Mouse (Mus musculus) heart, postnatal 14 days (tissue): ENCODE results near the gene Actr2. TPM values are rescaled to one million over a fixed set of nuclear protein-coding genes. Genes with fewer than 3 reads are reported as not detected.
A peak's percentile ranks its signal among the peaks of the same experiment; 100 is the strongest.
"Not testable (repeated sequence)": the region's sequence is repeated elsewhere in the genome, so short reads cannot be mapped to it uniquely, and the experiment has no call there.

Experiments used
- DNase-seq, 2 experiments: peaks; one replicate each; pipeline ENCODE4 v3.0.0; 2021 to 2022
- intact Hi-C: fragments of 180-260 bp; cut with DNase I; formaldehyde crosslinking; loops from one replicate; pipeline ENCODE4 v1.15.1; 2025
- total RNA-seq, 2 experiments: library from RNA; stranded (reverse); gene quantifications; 2 replicates each; pipeline ENCODE4 v1.2.3; 2021

Gene Actr2
- total RNA-seq, 2 experiments from 2014 or later: 78.3 to 85.4 TPM

DNA sequence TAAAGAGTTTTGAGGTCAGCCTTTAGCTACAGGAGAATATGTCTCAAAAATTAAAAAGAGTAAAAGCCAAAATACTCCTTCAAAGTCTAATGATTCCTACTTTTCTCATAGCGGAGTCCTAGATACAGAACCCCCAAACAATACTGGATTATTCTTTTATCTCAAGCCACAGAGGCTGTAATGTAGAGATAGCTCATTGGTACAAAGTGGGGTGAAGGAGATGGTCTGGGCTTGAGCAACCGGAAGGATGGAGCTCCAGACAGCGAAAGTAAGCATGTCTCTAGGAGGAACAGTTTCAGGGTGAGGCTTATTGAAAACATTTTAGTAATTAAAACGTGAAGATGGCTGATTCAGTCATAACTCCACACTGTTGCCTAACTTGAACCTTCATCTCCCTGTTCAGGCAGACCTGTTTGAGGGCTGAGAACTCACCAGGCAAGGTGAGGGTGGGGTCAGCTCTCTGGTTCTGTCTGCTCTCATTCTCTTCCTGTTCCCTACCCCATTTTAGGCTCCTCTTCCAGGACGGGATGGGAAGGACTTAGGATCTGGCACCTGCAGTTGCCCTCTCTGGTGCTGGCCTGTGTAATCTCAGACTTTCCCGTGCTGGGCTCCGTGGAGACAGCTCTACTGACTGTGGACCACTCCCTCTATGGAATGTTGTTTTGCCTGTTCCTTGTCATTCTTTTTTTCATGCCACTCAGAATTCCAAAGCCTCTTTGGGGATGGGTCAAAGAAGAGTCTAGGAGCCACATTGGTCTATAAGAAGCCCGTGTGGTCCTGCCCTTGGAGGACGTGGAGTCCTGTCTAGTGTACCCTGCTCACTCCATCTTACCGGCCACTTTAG, 14.2 kb upstream of the Actr2 start:
- DNase-seq: no peak
- intact Hi-C loops: no loop called here

GRCm38 (mm10) chr11:20125423-20125822, 12.7 kb upstream of the Actr2 start:
- DNase-seq: no peak
- intact Hi-C loops: no loop called here

DNA sequence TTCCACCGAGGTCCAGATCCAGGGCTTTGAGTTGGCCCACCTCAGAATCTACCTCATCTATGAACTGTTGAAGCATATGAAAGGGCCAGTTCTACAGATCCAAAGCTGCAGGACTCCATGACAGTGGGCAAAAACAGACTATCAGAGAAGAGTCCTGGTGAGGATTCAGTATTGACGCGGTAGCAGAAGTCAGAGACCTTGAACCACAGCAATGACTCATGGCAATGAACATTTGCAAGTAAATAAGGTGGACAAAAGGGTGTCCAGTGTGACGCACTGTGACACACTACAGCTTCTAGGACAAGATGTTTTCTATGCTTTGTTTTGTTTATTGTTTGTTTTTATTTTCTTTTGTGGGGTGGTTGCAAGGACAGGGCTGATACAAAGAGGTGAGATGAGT, 4.0 kb upstream of the Actr2 start:
- DNase-seq: no peak
- intact Hi-C loops: no loop called here

GRCm38 (mm10) chr11:20116030-20116551, 3.4 kb upstream of the Actr2 start:
- intact Hi-C loops: no loop called here
- no peak for DNase-seq

DNA sequence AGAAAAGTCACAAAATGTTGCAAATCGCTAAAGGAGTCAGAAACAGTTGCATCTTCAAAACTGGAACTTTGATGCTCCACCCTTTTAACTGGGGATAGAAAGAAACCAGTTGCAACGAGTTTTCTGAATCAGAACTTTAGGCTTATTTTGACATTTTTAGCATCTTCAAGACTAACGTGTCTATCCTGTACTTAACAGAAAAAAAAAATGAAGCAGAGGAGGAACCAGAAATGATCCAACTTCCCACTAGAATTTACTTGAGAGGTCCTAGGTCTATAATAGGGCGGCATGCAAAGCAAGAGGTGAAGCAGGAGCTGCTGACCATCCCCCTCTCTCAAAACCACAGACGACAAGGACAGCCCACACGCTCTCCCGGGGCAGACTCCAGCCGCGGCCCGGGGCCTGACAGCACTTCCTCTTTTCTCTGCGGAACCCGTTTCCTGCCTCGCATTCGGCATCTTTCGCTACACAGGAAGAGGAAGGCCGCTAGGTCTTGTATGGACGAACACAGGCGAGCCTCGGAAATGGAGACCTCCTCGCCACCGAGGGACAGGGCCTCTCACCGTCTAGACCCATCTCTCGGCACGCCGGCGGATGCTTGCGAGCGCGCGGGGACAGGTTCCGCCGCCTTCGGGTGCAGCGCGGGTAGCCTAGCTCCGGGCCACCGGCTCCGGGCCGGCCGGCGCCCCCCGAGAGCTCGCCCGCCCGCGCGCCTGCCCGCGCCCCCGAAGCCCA, 540 bp downstream of the Actr2 start:
- DNase-seq: peak; percentile 75 to 82
- intact Hi-C loops: loop anchor here (5.0 kb wide), 1 partner anchor 430 kb away; the partner anchor contains the start of gene Sertad2

DNA sequence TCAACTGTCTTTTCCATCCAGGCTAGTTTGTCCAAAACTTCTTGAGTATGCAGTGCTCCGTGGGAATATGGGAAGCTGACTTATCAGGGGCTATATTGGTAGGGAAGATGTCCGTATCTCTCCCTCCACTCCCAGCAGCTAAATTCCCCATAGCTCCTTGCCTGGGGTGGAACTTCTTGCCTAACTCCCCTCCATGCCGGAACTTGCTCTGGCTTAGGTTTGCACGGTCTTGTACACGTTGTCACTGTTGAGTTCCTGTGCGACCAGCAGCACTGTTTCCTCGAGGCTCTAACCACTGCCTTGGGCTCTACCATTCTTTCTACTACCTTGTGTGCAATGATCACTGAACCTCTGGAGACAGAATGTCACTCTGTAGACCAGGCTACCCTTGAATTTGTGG, 4.6 kb downstream of the Actr2 start:
- DNase-seq: no peak
- intact Hi-C loops: no loop called here

DNA sequence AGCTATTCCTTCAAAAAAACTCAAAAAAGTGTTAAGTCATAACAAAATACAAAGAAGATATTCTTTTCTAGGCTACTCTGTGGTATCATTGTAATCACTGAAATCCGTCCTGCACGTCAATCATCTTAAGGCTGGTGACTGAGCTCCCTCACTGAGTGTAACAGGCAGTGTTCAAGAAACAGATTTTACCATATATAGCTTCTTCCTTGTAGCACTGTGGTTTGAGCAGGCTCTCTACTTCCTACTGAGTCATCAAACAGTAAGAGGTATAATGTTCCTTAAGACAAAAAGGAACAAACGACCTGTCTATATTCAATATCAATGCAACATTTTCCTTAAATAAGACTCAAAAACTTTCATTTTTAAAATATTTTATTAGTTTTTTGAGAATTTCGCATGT, 5.0 kb downstream of the Actr2 start:
- intact Hi-C loops: no loop called here

GRCm38 (mm10) chr11:20106946-20107345, 5.8 kb downstream of the Actr2 start:
- DNase-seq: no peak
- intact Hi-C loops: no loop called here

More for the DNA sequence above, 5.0 kb downstream of the Actr2 start:
- DNase-seq: no peak

GRCm38 (mm10) chr11:20103949-20104348, 8.8 kb downstream of the Actr2 start:
- intact Hi-C loops: no loop called here
- no peak for DNase-seq

DNA sequence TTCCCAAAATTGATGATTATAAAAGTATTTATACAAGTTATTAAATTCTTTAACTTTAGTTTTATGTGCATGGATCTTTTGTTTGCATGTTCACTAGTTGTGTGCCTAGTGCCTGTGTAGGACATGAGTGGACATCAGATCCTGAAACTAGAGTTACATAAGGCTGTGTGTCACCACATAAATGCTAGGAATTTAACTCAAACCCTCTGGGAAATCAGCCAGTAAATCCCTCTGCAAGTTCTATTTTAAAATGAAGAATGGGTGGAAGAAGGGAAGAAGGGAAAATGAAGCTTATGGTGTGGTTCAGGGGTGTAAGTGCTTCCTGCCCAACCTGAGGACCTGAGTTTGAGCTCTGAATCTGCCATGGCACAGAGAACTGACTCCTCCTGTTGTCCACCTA, 26.4 kb downstream of the Actr2 start:
- intact Hi-C loops: no loop called here
- no peak for DNase-seq

- intact Hi-C loops: no loop called here
- DNase-seq: no peak
These were observed 27.1 kb downstream of the Actr2 start for GRCm38 (mm10) chr11:20085635-20086034.

DNA sequence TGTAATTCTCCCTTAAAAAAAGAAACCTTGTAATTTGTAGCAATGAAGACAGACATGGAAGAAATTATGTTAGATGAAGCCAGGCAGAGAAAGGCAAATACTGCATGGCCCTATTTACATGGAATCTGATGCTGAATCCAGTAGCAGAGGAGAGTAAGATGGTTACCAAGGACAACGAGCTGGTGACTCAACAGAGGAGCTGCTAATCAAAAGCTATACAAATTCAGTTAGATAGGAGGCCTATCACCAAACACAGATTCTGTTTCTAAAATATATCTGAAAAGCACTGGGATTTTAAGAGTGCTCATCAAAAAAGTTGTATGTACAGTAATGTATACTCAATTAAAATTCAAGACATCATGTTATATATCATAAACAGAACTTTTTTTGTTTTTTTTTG, 37.3 kb downstream of the Actr2 start:
- intact Hi-C loops: no loop called here
- no peak for DNase-seq

- intact Hi-C loops: loop anchor here (1.0 to 5.0 kb wide), 3 partner anchors 101 to 244 kb away; no protein-coding TSS in a partner anchor
- DNase-seq: no peak
These were observed 39.9 kb downstream of the Actr2 start for GRCm38 (mm10) chr11:20072826-20073225.

DNA sequence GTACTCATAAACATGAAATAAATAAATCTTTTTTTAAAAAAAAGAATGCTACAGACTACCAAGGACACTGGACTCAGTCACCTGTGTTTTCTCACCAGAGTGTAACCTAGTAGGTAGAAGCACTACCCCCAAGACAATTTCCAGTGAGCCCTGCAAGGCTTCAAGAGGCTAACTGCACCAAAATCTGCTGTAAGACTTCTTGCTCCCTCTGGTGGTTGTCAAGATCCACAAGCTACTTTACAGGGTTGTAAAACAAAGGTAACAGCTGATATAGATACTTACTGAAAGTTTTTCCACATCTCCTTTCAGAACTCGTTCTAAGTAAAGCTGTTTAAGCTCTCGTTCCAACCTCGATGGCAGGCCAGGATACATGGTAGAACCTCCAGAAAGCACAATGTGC, 40.5 kb downstream of the Actr2 start:
- intact Hi-C loops: loop anchor here (1.0 to 5.0 kb wide), 3 partner anchors 100 to 243 kb away; no protein-coding TSS in a partner anchor
- DNase-seq: peak in 1 of 2 experiments; percentile 37

DNA sequence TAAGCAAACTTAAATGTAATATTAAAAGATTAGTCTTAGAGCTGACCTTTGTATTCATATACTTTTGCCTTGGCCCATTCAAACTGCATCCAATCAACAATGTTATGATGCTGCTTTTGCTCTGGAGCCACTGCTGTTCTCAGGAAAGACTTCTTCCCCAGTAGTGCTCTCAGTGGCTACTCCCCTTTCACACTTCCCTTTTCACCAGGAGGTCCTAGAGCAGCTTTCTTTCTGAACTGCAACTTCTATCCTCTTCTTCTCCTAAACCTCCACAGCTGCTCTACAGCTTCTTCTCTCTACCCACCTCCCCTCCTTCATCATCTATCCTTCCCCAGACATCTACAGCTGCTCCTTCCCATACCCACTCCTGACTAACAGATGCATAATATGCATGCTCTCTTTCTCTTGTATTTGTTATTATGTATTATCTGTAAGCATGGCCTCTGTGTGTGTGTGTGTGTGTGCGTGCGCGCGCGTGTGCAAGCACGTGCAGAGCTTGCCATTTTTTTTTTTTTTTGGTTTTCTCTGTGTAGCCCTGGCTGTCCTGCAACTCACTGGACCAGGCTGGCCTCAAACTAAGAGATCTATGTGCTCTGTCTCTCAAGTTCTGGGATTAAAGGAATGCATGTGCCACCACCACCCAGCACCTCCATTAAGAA, 44.2 kb downstream of the Actr2 start:
- intact Hi-C loops: no loop called here
- no peak for DNase-seq

GRCm38 (mm10) chr11:20067521-20067920, 45.2 kb downstream of the Actr2 start:
- DNase-seq: no peak
- intact Hi-C loops: no loop called here

- DNase-seq: no peak
- intact Hi-C loops: no loop called here
These were observed 46.6 kb downstream of the Actr2 start for GRCm38 (mm10) chr11:20066106-20066505.

GRCm38 (mm10) chr11:20064926-20065325, 47.8 kb downstream of the Actr2 start:
- no peak for DNase-seq
- intact Hi-C loops: no loop called here

- DNase-seq, intact Hi-C loops: not testable (repeated sequence)
These were observed 48.6 kb downstream of the Actr2 start for GRCm38 (mm10) chr11:20064086-20064485.

DNA sequence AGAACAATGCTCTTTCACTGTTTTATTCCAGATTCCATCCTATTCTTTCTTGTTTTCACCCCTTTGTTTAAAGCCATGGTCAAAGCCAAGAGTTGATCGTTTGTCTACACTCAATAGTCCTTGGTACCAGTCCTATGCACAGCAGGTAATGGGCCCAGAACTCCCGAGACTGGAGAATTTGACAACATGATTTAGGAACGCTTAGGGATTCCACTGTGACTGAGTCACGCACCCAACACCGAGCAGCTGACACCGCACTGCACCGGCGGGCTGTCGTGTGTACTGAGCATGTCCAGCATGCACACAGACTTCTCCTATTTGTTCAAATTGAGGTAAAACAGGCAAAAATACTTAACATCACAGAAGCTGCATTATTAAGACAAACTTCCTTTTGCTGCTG, 49.9 kb downstream of the Actr2 start:
- DNase-seq, intact Hi-C loops: not testable (repeated sequence)

- intact Hi-C loops: no loop called here
- DNase-seq: no peak
These were observed 53.0 kb downstream of the Actr2 start for GRCm38 (mm10) chr11:20059736-20060135.
